Mouse (Mus musculus) neural tube, embryonic 11.5 days (tissue): ENCODE results near the gene Tnpo1. TPM values are rescaled to one million over a fixed set of nuclear protein-coding genes. Genes with fewer than 3 reads are reported as not detected.

Experiments
- ATAC-seq: fragments of 200-750 bp; cut with Nextera tagmentation; 2 replicates; pipeline ENCODE4 v1.8.0; 2017; ENCODE audit warnings: moderate number of reproducible peaks, mild to moderate bottlenecking, moderate TSS enrichment, moderate library complexity; ENCODE audit not compliant: insufficient read depth, low FRiP score, low TSS enrichment
- DNase-seq: peaks from one replicate; pipeline ENCODE4 v3.0.0-alpha.2; 2015; ENCODE audit warnings: low spot score
- H3K27ac ChIP-seq: fragments of 300-500 bp; sonication (generic); 2 replicates; pipeline ENCODE4 v1.5.1; 2014; ENCODE audit warnings: low read depth, mild to moderate bottlenecking, low read length
- H3K27me3 ChIP-seq: fragments of 300-500 bp; sonication (generic); 2 replicates; pipeline ENCODE4 v1.6.1; 2014; ENCODE audit warnings: mild to moderate bottlenecking, low read length, mixed read lengths; ENCODE audit not compliant: control insufficient read depth, insufficient read depth
- H3K36me3 ChIP-seq: fragments of 300-500 bp; sonication (generic); 2 replicates; pipeline ENCODE4 v1.6.1; 2014; ENCODE audit warnings: mild to moderate bottlenecking, low read length, moderate library complexity, mixed read lengths; ENCODE audit not compliant: control insufficient read depth, insufficient read depth
- H3K4me1 ChIP-seq: fragments of 300-500 bp; sonication (generic); 2 replicates; pipeline ENCODE4 v1.6.1; 2014; ENCODE audit warnings: low read length, mixed read lengths; ENCODE audit not compliant: control insufficient read depth, insufficient read depth
- H3K4me2 ChIP-seq: fragments of 300-500 bp; sonication (generic); 2 replicates; pipeline ENCODE4 v1.6.1; 2014; ENCODE audit warnings: low read depth, mild to moderate bottlenecking, moderate library complexity
- H3K4me3 ChIP-seq: fragments of 300-500 bp; sonication (generic); 2 replicates; pipeline ENCODE4 v1.5.1; 2014; ENCODE audit warnings: low read depth, low read length
- H3K9ac ChIP-seq: fragments of 300-500 bp; sonication (generic); 2 replicates; pipeline ENCODE4 v1.6.1; 2014; ENCODE audit warnings: mild to moderate bottlenecking, low read length
- H3K9me3 ChIP-seq: fragments of 300-500 bp; sonication (generic); 2 replicates; pipeline ENCODE4 v1.6.1; 2016; ENCODE audit warnings: low read length; ENCODE audit not compliant: control insufficient read depth
- WGBS: fragments of 180-500 bp; shearing (Covaris S2); extraction: QIAGEN DNeasy Blood & Tissue Kit; methylation state at CpG from one replicate; pipeline ENCODE4 v1.1.7; 2014; 5-methylcytosine and 5-hydroxymethylcytosine counted together
- polyA plus RNA-seq: library from polyadenylated mRNA; unstranded; fragments of >200 nt; fragmentation: Nextera tagmentation; extraction: Ambion mirVana; gene quantifications from 2 replicates; pipeline ENCODE4 v1.2.1, GENCODE M21; 2014

Tnpo1 gene
- polyA plus RNA-seq, 1 experiment from 2014 or later, result 67.8 TPM

- ATAC-seq (no peak), DNase-seq (no peak)
- no peaks in the 10 kb centered on the region for H3K27me3 ChIP-seq
- H3K4me2 ChIP-seq, result no peak overlapping the region
- no peak overlapping the region for H3K4me3 ChIP-seq
- peaks cover 6% of the 10 kb centered on the region for H3K4me1 ChIP-seq
- no peak overlapping the region for H3K9ac ChIP-seq
- H3K27ac ChIP-seq, result no peak overlapping the region
- WGBS, result 83% methylated on average over 3 of the region's 3 CpGs
- no peaks in the 10 kb centered on the region for H3K9me3 ChIP-seq
- peaks cover 11% of the 10 kb centered on the region for H3K36me3 ChIP-seq
Measured at GRCm38 (mm10) chr13:98920300-98920699, 5.9 kb downstream of the Tnpo1 start.

GRCm38 (mm10) chr13:98919695-98920094, 6.5 kb downstream of the Tnpo1 start:
- no peaks in the 10 kb centered on the region for H3K27me3 ChIP-seq
- peaks cover 11% of the 10 kb centered on the region for H3K36me3 ChIP-seq
- H3K4me2 ChIP-seq, result no peak overlapping the region
- H3K4me1 ChIP-seq, result peaks cover 6% of the 10 kb centered on the region
- no peaks in the 10 kb centered on the region for H3K9me3 ChIP-seq
- no peak for DNase-seq
- H3K4me3 ChIP-seq, result no peak overlapping the region
- H3K27ac ChIP-seq, result no peak overlapping the region
- no peak overlapping the region for H3K9ac ChIP-seq
- WGBS, result 95% methylated on average over 8 of the region's 8 CpGs
- no peak for ATAC-seq

- no peak overlapping the region for H3K4me3 ChIP-seq
- DNase-seq (no peak), ATAC-seq (no peak)
- no peak overlapping the region for H3K4me2 ChIP-seq
- no peak overlapping the region for H3K27ac ChIP-seq
- H3K36me3 ChIP-seq, result peaks cover 10% of the 10 kb centered on the region
- H3K4me1 ChIP-seq, result peaks cover 14% of the 10 kb centered on the region
- 85% methylated on average over 2 of the region's 2 CpGs for WGBS
- H3K9ac ChIP-seq, result no peak overlapping the region
- no peaks in the 10 kb centered on the region for H3K27me3 ChIP-seq
- H3K9me3 ChIP-seq, result no peaks in the 10 kb centered on the region
Measured at GRCm38 (mm10) chr13:98917851-98918250, 8.3 kb downstream of the Tnpo1 start.

GRCm38 (mm10) chr13:98915591-98915990, 10.6 kb downstream of the Tnpo1 start:
- Histone ChIP-seq H3K9ac (no peak overlapping the region), H3K36me3 (peaks cover 2% of the 10 kb centered on the region; the same call in 1 of the 2 replicates), H3K4me2 (no peak overlapping the region), H3K27ac (no peak overlapping the region), H3K27me3 (no peaks in the 10 kb centered on the region), H3K4me3 (no peak overlapping the region), H3K9me3 (no peaks in the 10 kb centered on the region), H3K4me1 (peaks cover 19% of the 10 kb centered on the region)
- DNase-seq (no peak), ATAC-seq (no peak)
- WGBS, result 83% methylated on average over 4 of the region's 4 CpGs

- Histone ChIP-seq H3K9ac (no peak overlapping the region), H3K27me3 (no peaks in the 10 kb centered on the region), H3K27ac (no peak overlapping the region), H3K4me3 (no peak overlapping the region), H3K4me1 (peaks cover 19% of the 10 kb centered on the region), H3K9me3 (no peaks in the 10 kb centered on the region), H3K36me3 (peaks cover 2% of the 10 kb centered on the region; the same call in 1 of the 2 replicates), H3K4me2 (no peak overlapping the region)
- 69% methylated on average over 5 of the region's 5 CpGs for WGBS
- ATAC-seq (no peak), DNase-seq (no peak)
Measured at GRCm38 (mm10) chr13:98914844-98915212, 11.4 kb downstream of the Tnpo1 start.

- WGBS, result 74% methylated on average over 14 of the region's 14 CpGs
- no peaks in the 10 kb centered on the region for H3K36me3 ChIP-seq
- no peak overlapping the region for H3K9ac ChIP-seq
- H3K4me3 ChIP-seq, result no peak overlapping the region
- H3K27ac ChIP-seq, result no peak overlapping the region
- H3K4me1 ChIP-seq, result peaks cover 16% of the 10 kb centered on the region; the same call in 1 of the 2 replicates
- H3K9me3 ChIP-seq, result no peaks in the 10 kb centered on the region
- H3K27me3 ChIP-seq, result no peaks in the 10 kb centered on the region
- ATAC-seq (no peak), DNase-seq (no peak)
- no peak overlapping the region for H3K4me2 ChIP-seq
Measured at GRCm38 (mm10) chr13:98914010-98914843, 12.0 kb downstream of the Tnpo1 start.

GRCm38 (mm10) chr13:98913196-98913595, 13.0 kb downstream of the Tnpo1 start:
- H3K4me1 ChIP-seq, result peaks cover 16% of the 10 kb centered on the region; the same call in 1 of the 2 replicates
- H3K27ac ChIP-seq, result no peak overlapping the region
- 37% methylated on average over 7 of the region's 7 CpGs for WGBS

GRCm38 (mm10) chr13:98912602-98913001, 13.6 kb downstream of the Tnpo1 start:
- Histone ChIP-seq H3K4me2 (no peak overlapping the region), H3K4me3 (no peak overlapping the region), H3K9me3 (no peaks in the 10 kb centered on the region), H3K4me1 (peaks cover 16% of the 10 kb centered on the region; the same call in 1 of the 2 replicates), H3K36me3 (no peaks in the 10 kb centered on the region), H3K27ac (no peak overlapping the region), H3K27me3 (no peaks in the 10 kb centered on the region), H3K9ac (no peak overlapping the region)
- ATAC-seq, result no peak
- DNase-seq, result no peak
- 76% methylated on average over 8 of the region's 8 CpGs for WGBS

More at GRCm38 (mm10) chr13:98913196-98913595, 13.0 kb downstream of the Tnpo1 start:
- ATAC-seq, result no peak
- Histone ChIP-seq H3K4me3 (no peak overlapping the region), H3K9ac (no peak overlapping the region), H3K4me2 (no peak overlapping the region), H3K27me3 (no peaks in the 10 kb centered on the region), H3K9me3 (no peaks in the 10 kb centered on the region), H3K36me3 (no peaks in the 10 kb centered on the region)
- DNase-seq, result no peak

- no peaks in the 10 kb centered on the region for H3K9me3 ChIP-seq
- no peak overlapping the region for H3K4me2 ChIP-seq
- no peaks in the 10 kb centered on the region for H3K36me3 ChIP-seq
- H3K4me3 ChIP-seq, result no peak overlapping the region
- H3K9ac ChIP-seq, result no peak overlapping the region
- H3K4me1 ChIP-seq, result peaks cover 16% of the 10 kb centered on the region; the same call in 1 of the 2 replicates
- 77% methylated on average over 3 of the region's 3 CpGs for WGBS
- H3K27ac ChIP-seq, result no peak overlapping the region
- DNase-seq (no peak), ATAC-seq (no peak)
- H3K27me3 ChIP-seq, result no peaks in the 10 kb centered on the region
Measured at GRCm38 (mm10) chr13:98910801-98911200, 15.4 kb downstream of the Tnpo1 start.
